Mouse (Mus musculus): ENCODE measurements around the gene Olfr223. TPM values are rescaled to one million over a fixed set of nuclear protein-coding genes. Genes with fewer than 3 reads are reported as not detected.
"Not testable (repeated sequence)": the region's sequence is repeated elsewhere in the genome, so short reads cannot be mapped to it uniquely, and the experiment has no call there.

The Olfr223 gene
- total RNA-seq, 2 experiments from 2014 or later: not detected

- no peak for ATAC-seq (replicated peaks; ENCODE audit: low FRiP score, low TSS enrichment, poor library complexity, severe bottlenecking)
Observed at GRCm38 (mm10) chr11:59600872-59601271, 7.8 kb upstream of the Olfr223 start.

GRCm38 (mm10) chr11:59599211-59599610, 6.1 kb upstream of the Olfr223 start:
- no peak for ATAC-seq (replicated peaks; ENCODE audit: low FRiP score, low TSS enrichment, poor library complexity, severe bottlenecking)

GRCm38 (mm10) chr11:59596950-59597349, 3.9 kb upstream of the Olfr223 start:
- no peak for ATAC-seq (replicated peaks; ENCODE audit: low FRiP score, low TSS enrichment, poor library complexity, severe bottlenecking)

- ATAC-seq (replicated peaks; ENCODE audit: low FRiP score, low TSS enrichment, poor library complexity, severe bottlenecking): no peak
Observed at GRCm38 (mm10) chr11:59596091-59596490, 3.0 kb upstream of the Olfr223 start.

- no peak for ATAC-seq (replicated peaks; ENCODE audit: low FRiP score, low TSS enrichment, poor library complexity, severe bottlenecking)
Observed at GRCm38 (mm10) chr11:59589496-59589895, 3.6 kb downstream of the Olfr223 start.

GRCm38 (mm10) chr11:59584539-59584938, 8.6 kb downstream of the Olfr223 start:
- no peak for ATAC-seq (replicated peaks; ENCODE audit: low FRiP score, low TSS enrichment, poor library complexity, severe bottlenecking)

GRCm38 (mm10) chr11:59576135-59576534, 17.0 kb downstream of the Olfr223 start, which contains the start of gene Olfr222:
Gene Olfr222, minus strand, starts transcription at chr11:59576235.
- not testable (repeated sequence) for ATAC-seq (replicated peaks; ENCODE audit: low FRiP score, low TSS enrichment, poor library complexity, severe bottlenecking)

- ATAC-seq (replicated peaks; ENCODE audit: low FRiP score, low TSS enrichment, poor library complexity, severe bottlenecking): no peak
Observed at GRCm38 (mm10) chr11:59575726-59576125, 17.4 kb downstream of the Olfr223 start.

- ATAC-seq (replicated peaks; ENCODE audit: low FRiP score, low TSS enrichment, poor library complexity, severe bottlenecking): no peak
Observed at GRCm38 (mm10) chr11:59569306-59569705, 23.8 kb downstream of the Olfr223 start.

- no peak for ATAC-seq (replicated peaks; ENCODE audit: low FRiP score, low TSS enrichment, poor library complexity, severe bottlenecking)
Observed at GRCm38 (mm10) chr11:59562837-59563236, 30.3 kb downstream of the Olfr223 start.

GRCm38 (mm10) chr11:59562336-59562735, 30.8 kb downstream of the Olfr223 start:
- ATAC-seq (replicated peaks; ENCODE audit: low FRiP score, low TSS enrichment, poor library complexity, severe bottlenecking): no peak

GRCm38 (mm10) chr11:59560906-59561305, 32.2 kb downstream of the Olfr223 start:
- no peak for ATAC-seq (replicated peaks; ENCODE audit: low FRiP score, low TSS enrichment, poor library complexity, severe bottlenecking)

- no peak for ATAC-seq (replicated peaks; ENCODE audit: low FRiP score, low TSS enrichment, poor library complexity, severe bottlenecking)
Observed at GRCm38 (mm10) chr11:59554535-59554934, 38.6 kb downstream of the Olfr223 start.

GRCm38 (mm10) chr11:59554127-59554526, 39.0 kb downstream of the Olfr223 start:
- no peak for ATAC-seq (replicated peaks; ENCODE audit: low FRiP score, low TSS enrichment, poor library complexity, severe bottlenecking)

GRCm38 (mm10) chr11:59544005-59544404, 49.1 kb downstream of the Olfr223 start:
- ATAC-seq (replicated peaks; ENCODE audit: low FRiP score, low TSS enrichment, poor library complexity, severe bottlenecking): no peak

GRCm38 (mm10) chr11:59543376-59543775, 49.7 kb downstream of the Olfr223 start:
- no peak for ATAC-seq (replicated peaks; ENCODE audit: low FRiP score, low TSS enrichment, poor library complexity, severe bottlenecking)

- ATAC-seq (replicated peaks; ENCODE audit: low FRiP score, low TSS enrichment, poor library complexity, severe bottlenecking): no peak
Observed at GRCm38 (mm10) chr11:59542442-59542841, 50.6 kb downstream of the Olfr223 start.

- ATAC-seq (replicated peaks; ENCODE audit: low FRiP score, low TSS enrichment, poor library complexity, severe bottlenecking): no peak
Observed at GRCm38 (mm10) chr11:59541324-59541723, 51.8 kb downstream of the Olfr223 start, which contains the start of gene Nlrp3. Gene Nlrp3, plus strand, starts transcription at chr11:59541568.

- ATAC-seq (replicated peaks; ENCODE audit: low FRiP score, low TSS enrichment, poor library complexity, severe bottlenecking): no peak
Observed at GRCm38 (mm10) chr11:59540123-59540522, 53.0 kb downstream of the Olfr223 start.

All from megakaryocyte-erythroid progenitor cell, adult 5-6 weeks (primary cell).